Mouse (Mus musculus): ENCODE measurements around the gene Usp37. TPM values are rescaled to one million over a fixed set of nuclear protein-coding genes. Genes with fewer than 3 reads are reported as not detected.
"Not testable (repeated sequence)": the region's sequence is repeated elsewhere in the genome, so short reads cannot be mapped to it uniquely, and the experiment has no call there.

Usp37 gene
- polyA plus RNA-seq, 1 experiment from 2014 or later: 28.1 TPM

GRCm38 (mm10) chr1:74408589-74409504 lies 135.2 kb downstream of the Usp37 start, which contains the start of gene Vil1:
Gene Vil1 (plus strand): TSS chr1:74409376.
- H3K4me3 ChIP-seq: no peak within 1 kb of the TSS
- 63% methylated on average over 15 of the region's 15 CpGs for WGBS
- no peaks in the 10 kb centered on the region for H3K27me3 ChIP-seq
- no peak within 1 kb of the TSS for H3K27ac ChIP-seq
- no peak within 1 kb of the TSS for H3K4me2 ChIP-seq
- no peaks in the 10 kb centered on the region for H3K9me3 ChIP-seq
- no peaks in the 10 kb centered on the region for H3K36me3 ChIP-seq
- ATAC-seq (ENCODE audit: low FRiP score): no peak
- H3K9ac ChIP-seq: no peak within 1 kb of the TSS
- H3K4me1 ChIP-seq (replicated peaks): no peaks in the 10 kb centered on the region

GRCm38 (mm10) chr1:74404206-74404605 lies 139.9 kb downstream of the Usp37 start:
- no peak overlapping the region for H3K27ac ChIP-seq
- WGBS: 91% methylated on average over 4 of the region's 4 CpGs
- no peak overlapping the region for H3K4me3 ChIP-seq

GRCm38 (mm10) chr1:74401015-74401702 lies 142.9 kb downstream of the Usp37 start:
- peaks cover 10% of the 10 kb centered on the region; the same call in 1 of the 2 replicates for H3K4me1 ChIP-seq (replicated peaks)
- H3K4me2 ChIP-seq: no peak overlapping the region
- 61% methylated on average over 16 of the region's 16 CpGs for WGBS
- no peak for ATAC-seq (ENCODE audit: low FRiP score)
- no peak overlapping the region for H3K4me3 ChIP-seq
- H3K27ac ChIP-seq: no peak overlapping the region
- H3K9ac ChIP-seq: 0 out of 2 replicates have a peak overlapping the region, but pooled peaks have one; percentile 40
- no peaks in the 10 kb centered on the region for H3K36me3 ChIP-seq
- no peaks in the 10 kb centered on the region for H3K9me3 ChIP-seq
- H3K27me3 ChIP-seq: no peaks in the 10 kb centered on the region

More at GRCm38 (mm10) chr1:74404206-74404605, 139.9 kb downstream of the Usp37 start:
- Histone ChIP-seq H3K36me3 (no peaks in the 10 kb centered on the region), H3K4me1 (replicated peaks) (no peaks in the 10 kb centered on the region), H3K9ac (no peak overlapping the region), H3K4me2 (no peak overlapping the region), H3K9me3 (no peaks in the 10 kb centered on the region), H3K27me3 (no peaks in the 10 kb centered on the region)
- ATAC-seq (ENCODE audit: low FRiP score): no peak

- Histone ChIP-seq H3K4me3 (no peak overlapping the region), H3K4me2 (no peak overlapping the region), H3K36me3 (no peaks in the 10 kb centered on the region), H3K27me3 (no peaks in the 10 kb centered on the region), H3K4me1 (replicated peaks) (peaks cover 10% of the 10 kb centered on the region; the same call in 1 of the 2 replicates), H3K27ac (no peak overlapping the region), H3K9ac (no peak overlapping the region), H3K9me3 (no peaks in the 10 kb centered on the region)
- 85% methylated on average over 3 of the region's 3 CpGs for WGBS
- no peak for ATAC-seq (ENCODE audit: low FRiP score)
Measured at GRCm38 (mm10) chr1:74400531-74400930, 143.6 kb downstream of the Usp37 start.

- 4% methylated on average over 11 of the region's 11 CpGs for WGBS
- H3K9me3 ChIP-seq: no peaks in the 10 kb centered on the region
- peaks cover 18% of the 10 kb centered on the region for H3K36me3 ChIP-seq
- H3K4me3 ChIP-seq: peak overlapping the region; percentile 43
- no peaks in the 10 kb centered on the region for H3K27me3 ChIP-seq
- H3K27ac ChIP-seq: 0 out of 2 replicates have a peak overlapping the region, but pooled peaks have one; percentile 19
- peak overlapping the region; percentile 67 for H3K9ac ChIP-seq
- ATAC-seq (ENCODE audit: low FRiP score): peak; percentile 11; the same call in 1 of the 2 replicates
- H3K4me1 ChIP-seq (replicated peaks): peaks cover 19% of the 10 kb centered on the region
- H3K4me2 ChIP-seq: peak overlapping the region; percentile 69
Measured at GRCm38 (mm10) chr1:74397919-74398451, 146.1 kb downstream of the Usp37 start.

- under 1% methylated on average over 41 of the region's 41 CpGs for WGBS
- Histone ChIP-seq H3K27ac (0 out of 2 replicates have a peak overlapping the region, but pooled peaks have one; percentile 19), H3K4me2 (peak overlapping the region; percentile 69), H3K4me3 (peak overlapping the region; percentile 43), H3K9me3 (no peaks in the 10 kb centered on the region), H3K36me3 (peaks cover 18% of the 10 kb centered on the region), H3K27me3 (no peaks in the 10 kb centered on the region), H3K4me1 (replicated peaks) (peaks cover 25% of the 10 kb centered on the region), H3K9ac (peak overlapping the region; percentile 67)
- peak; percentile 84 for ATAC-seq (ENCODE audit: low FRiP score)
Measured at GRCm38 (mm10) chr1:74397268-74397918, 146.7 kb downstream of the Usp37 start.

GRCm38 (mm10) chr1:74396456-74397222 lies 147.4 kb downstream of the Usp37 start:
- peaks cover 29% of the 10 kb centered on the region for H3K4me1 ChIP-seq (replicated peaks)
- WGBS: 8% methylated on average over 12 of the region's 12 CpGs
- H3K4me2 ChIP-seq: peak overlapping the region; percentile 69
- not testable (repeated sequence) for H3K9me3 ChIP-seq; H3K27me3 ChIP-seq; ATAC-seq (ENCODE audit: low FRiP score)
- peak overlapping the region; percentile 67; the same call in 1 of the 2 replicates for H3K9ac ChIP-seq
- peak overlapping the region; percentile 35; the same call in 1 of the 2 replicates for H3K27ac ChIP-seq
- peak overlapping the region; percentile 43 for H3K4me3 ChIP-seq
- peaks cover 18% of the 10 kb centered on the region for H3K36me3 ChIP-seq

GRCm38 (mm10) chr1:74395290-74395689 lies 148.8 kb downstream of the Usp37 start:
- H3K27me3 ChIP-seq: peaks cover 7% of the 10 kb centered on the region
- no peaks in the 10 kb centered on the region for H3K9me3 ChIP-seq
- H3K9ac ChIP-seq: no peak overlapping the region
- H3K4me3 ChIP-seq: no peak overlapping the region
- H3K4me2 ChIP-seq: no peak overlapping the region
- no peak for ATAC-seq (ENCODE audit: low FRiP score)
- peaks cover 18% of the 10 kb centered on the region for H3K36me3 ChIP-seq
- peaks cover 36% of the 10 kb centered on the region for H3K4me1 ChIP-seq (replicated peaks)
- no peak overlapping the region for H3K27ac ChIP-seq
- WGBS: 93% methylated on average over 13 of the region's 13 CpGs

- Histone ChIP-seq H3K9ac (no peak overlapping the region), H3K36me3 (peaks cover 18% of the 10 kb centered on the region), H3K27ac (no peak overlapping the region), H3K4me3 (no peak overlapping the region), H3K4me2 (no peak overlapping the region), H3K4me1 (replicated peaks) (peaks cover 40% of the 10 kb centered on the region), H3K9me3 (no peaks in the 10 kb centered on the region), H3K27me3 (peaks cover 11% of the 10 kb centered on the region)
- no peak for ATAC-seq (ENCODE audit: low FRiP score)
- WGBS: 93% methylated on average over 15 of the region's 15 CpGs
Measured at GRCm38 (mm10) chr1:74394858-74395257, 149.2 kb downstream of the Usp37 start.

- Histone ChIP-seq H3K4me2 (no peak overlapping the region), H3K4me3 (no peak overlapping the region), H3K4me1 (replicated peaks) (peaks cover 44% of the 10 kb centered on the region), H3K9me3 (no peaks in the 10 kb centered on the region), H3K36me3 (peaks cover 18% of the 10 kb centered on the region), H3K27ac (no peak overlapping the region), H3K27me3 (peaks cover 16% of the 10 kb centered on the region), H3K9ac (no peak overlapping the region)
- ATAC-seq (ENCODE audit: low FRiP score): no peak
- WGBS: 93% methylated on average over 9 of the region's 9 CpGs
Measured at GRCm38 (mm10) chr1:74394311-74394710, 149.8 kb downstream of the Usp37 start.

- Histone ChIP-seq H3K27me3 (peaks cover 22% of the 10 kb centered on the region), H3K4me2 (peak overlapping the region; percentile 96; the same call in 1 of the 2 replicates), H3K36me3 (peaks cover 18% of the 10 kb centered on the region), H3K9ac (no peak overlapping the region), H3K9me3 (no peaks in the 10 kb centered on the region), H3K4me3 (no peak overlapping the region), H3K27ac (no peak overlapping the region), H3K4me1 (replicated peaks) (peaks cover 44% of the 10 kb centered on the region)
- 88% methylated on average over 9 of the region's 9 CpGs for WGBS
- no peak for ATAC-seq (ENCODE audit: low FRiP score)
Measured at GRCm38 (mm10) chr1:74393697-74394096, 150.4 kb downstream of the Usp37 start.
